Mouse (Mus musculus) stomach, embryonic 16.5 days (tissue): ENCODE data around the gene Rassf9. TPM values are rescaled to one million over a fixed set of nuclear protein-coding genes. Genes with fewer than 3 reads are reported as not detected.

Source experiments
- ATAC-seq: fragments of 200-750 bp; cut with Nextera tagmentation; 2 replicates; pipeline ENCODE4 v1.8.0; 2017; ENCODE audit warnings: moderate number of reproducible peaks, moderate TSS enrichment; ENCODE audit not compliant: insufficient read depth, low FRiP score
- H3K27ac ChIP-seq: fragments of 300-500 bp; sonication (generic); 2 replicates; pipeline ENCODE4 v1.5.1; 2014; ENCODE audit warnings: low read length
- H3K27me3 ChIP-seq: fragments of 300-500 bp; sonication (generic); 2 replicates; pipeline ENCODE4 v1.6.1; 2014; ENCODE audit warnings: low read length, control low read depth, mixed read lengths; ENCODE audit not compliant: control insufficient read depth, insufficient read depth
- H3K36me3 ChIP-seq: fragments of 300-500 bp; sonication (generic); 2 replicates; pipeline ENCODE4 v1.6.1; 2014; ENCODE audit warnings: low read length; ENCODE audit not compliant: control insufficient read depth, insufficient read depth
- H3K4me1 ChIP-seq: fragments of 300-500 bp; sonication (generic); 2 replicates; pipeline ENCODE4 v1.6.1; 2014; ENCODE audit warnings: low read length, control low read depth, mixed read lengths; ENCODE audit not compliant: control insufficient read depth, insufficient read depth
- H3K4me2 ChIP-seq: fragments of 300-500 bp; sonication (generic); 2 replicates; pipeline ENCODE4 v1.6.1; 2014; ENCODE audit warnings: low read depth, low read length, mixed read lengths
- H3K4me3 ChIP-seq: fragments of 300-500 bp; sonication (generic); replicated peaks from 2 replicates; pipeline ENCODE4 v1.5.1; 2014; ENCODE audit warnings: mild to moderate bottlenecking, low read length
- H3K9ac ChIP-seq: fragments of 300-500 bp; sonication (generic); 2 replicates; pipeline ENCODE4 v1.6.1; 2014; ENCODE audit warnings: low read length
- H3K9me3 ChIP-seq: fragments of 300-500 bp; sonication (generic); replicated peaks from 2 replicates; pipeline ENCODE4 v1.6.1; 2016; ENCODE audit warnings: low read length, control low read depth; ENCODE audit not compliant: control insufficient read depth
- WGBS: fragments of 180-500 bp; shearing (Covaris S2); extraction: QIAGEN DNeasy Blood & Tissue Kit; methylation state at CpG from one replicate; pipeline ENCODE4 v1.1.7; 2014; 5-methylcytosine and 5-hydroxymethylcytosine counted together
- polyA plus RNA-seq: library from polyadenylated mRNA; unstranded; fragments of >200 nt; fragmentation: Nextera tagmentation; extraction: Ambion mirVana; gene quantifications from 2 replicates; pipeline ENCODE4 v1.2.1, GENCODE M21; 2015

The Rassf9 gene
- 5.2 and 5.6 TPM in 2 replicates for polyA plus RNA-seq

DNA sequence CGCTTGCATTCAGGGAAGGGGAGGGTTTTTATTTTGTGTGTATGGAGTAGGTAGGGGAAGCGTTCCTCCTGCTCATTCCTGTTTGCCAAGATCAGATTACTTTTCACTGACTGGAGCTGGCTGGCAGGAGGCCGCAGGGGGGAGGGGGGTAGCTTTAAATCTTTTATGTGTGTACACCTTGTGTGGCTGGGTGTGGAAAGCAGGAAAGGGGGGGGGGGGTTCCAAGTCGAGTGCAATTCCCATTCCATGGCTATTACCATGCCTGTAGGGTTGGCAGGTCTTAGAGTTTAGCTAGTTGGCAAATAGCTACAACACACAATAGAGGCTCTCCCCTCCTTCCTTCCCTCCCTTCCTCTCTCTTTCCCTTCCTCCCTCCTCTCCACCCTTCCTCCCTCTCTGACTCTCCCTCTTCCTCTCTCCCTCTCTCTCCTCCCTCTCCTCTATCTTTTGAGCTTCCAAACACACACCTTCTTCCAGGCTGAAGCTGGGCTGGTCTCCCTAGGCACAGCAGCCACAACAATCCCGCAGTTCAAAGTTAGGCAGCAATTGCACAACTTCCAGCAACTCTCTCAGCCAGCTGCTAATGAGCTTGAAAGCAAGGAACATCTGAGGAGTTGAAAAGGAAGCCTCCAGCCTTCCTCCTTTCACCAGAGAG is at the start of gene Rassf9:
Gene Rassf9 (plus strand): TSS at position 416 of the 655 bp plus-strand sequence.
- Histone ChIP-seq H3K9me3 (no peaks in the 10 kb centered on the region), H3K4me2 (peak within 1 kb of the TSS; percentile 46), H3K4me1 (0 out of 2 replicates have a peak, but pooled peaks cover 5% of the 10 kb centered on the region), H3K36me3 (no peaks in the 10 kb centered on the region), H3K27me3 (no peaks in the 10 kb centered on the region), H3K27ac (peak within 1 kb of the TSS; percentile 91), H3K9ac (peak within 1 kb of the TSS; percentile 66), H3K4me3 (peak within 1 kb of the TSS; percentile 45)
- peak; percentile 94 for ATAC-seq
- 9% methylated on average over 5 of the region's 5 CpGs for WGBS

GRCm38 (mm10) chr10:102469412-102469811 is 42.6 kb upstream of the Rassf9 start:
- Histone ChIP-seq H3K4me1 (no peaks in the 10 kb centered on the region), H3K27ac (no peak overlapping the region), H3K36me3 (no peaks in the 10 kb centered on the region), H3K9ac (no peak overlapping the region), H3K4me3 (no peak overlapping the region), H3K9me3 (no peaks in the 10 kb centered on the region), H3K4me2 (no peak overlapping the region), H3K27me3 (no peaks in the 10 kb centered on the region)
- 82% methylated on average over 2 of the region's 2 CpGs for WGBS
- ATAC-seq = no peak

GRCm38 (mm10) chr10:102490386-102490785 is 21.6 kb upstream of the Rassf9 start, which contains the start of gene Nts:
Nts (minus strand) TSS chr10:102490486.
- H3K36me3 ChIP-seq = no peaks in the 10 kb centered on the region
- H3K4me1 ChIP-seq = no peaks in the 10 kb centered on the region
- no peak within 1 kb of the TSS for H3K27ac ChIP-seq
- WGBS = 12% methylated on average over 3 of the region's 3 CpGs
- no peak within 1 kb of the TSS for H3K4me2 ChIP-seq
- H3K9me3 ChIP-seq = no peaks in the 10 kb centered on the region
- no peak for ATAC-seq
- no peak within 1 kb of the TSS for H3K4me3 ChIP-seq
- no peaks in the 10 kb centered on the region for H3K27me3 ChIP-seq
- no peak within 1 kb of the TSS for H3K9ac ChIP-seq

DNA sequence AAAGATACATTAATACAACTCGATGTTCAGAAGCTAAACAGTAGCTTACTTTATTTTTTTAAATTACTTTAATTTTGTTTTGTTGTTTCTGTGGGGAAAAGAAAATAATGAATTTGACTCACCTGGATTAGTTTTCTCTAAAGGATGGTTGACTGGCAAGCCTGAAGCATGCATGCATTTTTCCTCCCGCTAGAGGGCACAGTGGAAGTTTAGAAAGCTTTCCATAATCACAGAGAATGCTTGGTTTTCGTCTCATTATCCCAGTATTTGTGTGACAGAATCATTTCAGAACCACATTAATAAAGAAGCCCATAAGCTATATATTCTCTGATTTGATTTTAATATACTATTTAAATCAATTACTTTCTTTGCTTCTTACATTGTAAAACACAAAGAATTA is 20.2 kb upstream of the Rassf9 start:
- Histone ChIP-seq H3K27ac (no peak overlapping the region), H3K36me3 (no peaks in the 10 kb centered on the region), H3K9ac (no peak overlapping the region), H3K27me3 (no peaks in the 10 kb centered on the region), H3K4me2 (no peak overlapping the region), H3K4me3 (no peak overlapping the region), H3K4me1 (no peaks in the 10 kb centered on the region), H3K9me3 (no peaks in the 10 kb centered on the region)
- WGBS = 6% methylated on average over 3 of the region's 3 CpGs
- no peak for ATAC-seq

GRCm38 (mm10) chr10:102498754-102499153 is 13.3 kb upstream of the Rassf9 start:
- Histone ChIP-seq H3K27ac (no peak overlapping the region), H3K9ac (no peak overlapping the region), H3K4me2 (no peak overlapping the region), H3K9me3 (no peaks in the 10 kb centered on the region), H3K4me1 (no peaks in the 10 kb centered on the region), H3K36me3 (no peaks in the 10 kb centered on the region), H3K4me3 (no peak overlapping the region), H3K27me3 (no peaks in the 10 kb centered on the region)
- 23% methylated on average over 4 of the region's 4 CpGs for WGBS
- ATAC-seq = no peak

- H3K4me3 ChIP-seq = no peak overlapping the region
- H3K36me3 ChIP-seq = no peaks in the 10 kb centered on the region
- H3K27ac ChIP-seq = no peak overlapping the region
- H3K9ac ChIP-seq = no peak overlapping the region
- WGBS = 48% methylated on average over 4 of the region's 4 CpGs
- H3K9me3 ChIP-seq = no peaks in the 10 kb centered on the region
- H3K4me1 ChIP-seq = 0 out of 2 replicates have a peak, but pooled peaks cover 2% of the 10 kb centered on the region
- H3K4me2 ChIP-seq = no peak overlapping the region
- no peaks in the 10 kb centered on the region for H3K27me3 ChIP-seq
- ATAC-seq = no peak
Measured at GRCm38 (mm10) chr10:102507386-102507785, 4.6 kb upstream of the Rassf9 start.

GRCm38 (mm10) chr10:102511461-102511806 is 588 bp upstream of the Rassf9 start:
- H3K4me2 ChIP-seq = peak overlapping the region; percentile 46
- no peaks in the 10 kb centered on the region for H3K27me3 ChIP-seq
- H3K9ac ChIP-seq = 0 out of 2 replicates have a peak overlapping the region, but pooled peaks have one; percentile 11
- H3K36me3 ChIP-seq = no peaks in the 10 kb centered on the region
- ATAC-seq = peak; percentile 61
- WGBS = 44% methylated on average over 3 of the region's 3 CpGs
- no peaks in the 10 kb centered on the region for H3K9me3 ChIP-seq
- H3K4me3 ChIP-seq = peak overlapping the region; percentile 45
- H3K27ac ChIP-seq = peak overlapping the region; percentile 91
- 0 out of 2 replicates have a peak, but pooled peaks cover 5% of the 10 kb centered on the region for H3K4me1 ChIP-seq

- H3K4me2 ChIP-seq = peak overlapping the region; percentile 31
- WGBS = 5% methylated on average over 1 of the region's 1 CpGs
- H3K9me3 ChIP-seq = no peaks in the 10 kb centered on the region
Measured at GRCm38 (mm10) chr10:102514159-102514558, 2.1 kb downstream of the Rassf9 start.

GRCm38 (mm10) chr10:102527901-102528300 is 15.9 kb downstream of the Rassf9 start:
- ATAC-seq = peak; percentile 75; the same call in 1 of the 2 replicates
- Histone ChIP-seq H3K4me1 (no peaks in the 10 kb centered on the region), H3K27me3 (no peaks in the 10 kb centered on the region), H3K36me3 (no peaks in the 10 kb centered on the region), H3K4me3 (no peak overlapping the region), H3K9me3 (no peaks in the 10 kb centered on the region), H3K9ac (no peak overlapping the region), H3K27ac (no peak overlapping the region), H3K4me2 (no peak overlapping the region)
- WGBS = 17% methylated on average over 3 of the region's 3 CpGs

More at GRCm38 (mm10) chr10:102514159-102514558, 2.1 kb downstream of the Rassf9 start:
- H3K4me1 ChIP-seq = 0 out of 2 replicates have a peak, but pooled peaks cover 5% of the 10 kb centered on the region
- H3K36me3 ChIP-seq = no peaks in the 10 kb centered on the region
- H3K4me3 ChIP-seq = no peak overlapping the region
- H3K27ac ChIP-seq = no peak overlapping the region
- no peak for ATAC-seq
- no peaks in the 10 kb centered on the region for H3K27me3 ChIP-seq
- no peak overlapping the region for H3K9ac ChIP-seq
